Mouse (Mus musculus) midbrain, embryonic 11.5 days (tissue): ENCODE results near the gene Dpp4. TPM values are rescaled to one million over a fixed set of nuclear protein-coding genes. Genes with fewer than 3 reads are reported as not detected.

Experiments used
- ATAC-seq: fragments of 200-750 bp; cut with Nextera tagmentation; 2 replicates; pipeline ENCODE4 v1.8.0; 2017; ENCODE audit warnings: moderate TSS enrichment, moderate library complexity; ENCODE audit not compliant: low FRiP score
- DNase-seq: peaks from one replicate; pipeline ENCODE4 v3.0.0; 2015; ENCODE audit warnings: low spot score; ENCODE audit errors: missing footprints
- H3K27ac ChIP-seq: fragments of 300-500 bp; sonication (generic); 2 replicates; pipeline ENCODE4 v1.5.1; 2014; ENCODE audit warnings: low read depth, low read length
- H3K27me3 ChIP-seq: fragments of 300-500 bp; sonication (generic); 2 replicates; pipeline ENCODE4 v1.6.1; 2014; ENCODE audit warnings: mild to moderate bottlenecking, low read length, moderate library complexity, mixed read lengths; ENCODE audit not compliant: control insufficient read depth, insufficient read depth
- H3K36me3 ChIP-seq: fragments of 300-500 bp; sonication (generic); 2 replicates; pipeline ENCODE4 v1.6.1; 2014; ENCODE audit warnings: mild to moderate bottlenecking, low read length, moderate library complexity, mixed read lengths; ENCODE audit not compliant: control insufficient read depth, insufficient read depth
- H3K4me1 ChIP-seq: fragments of 300-500 bp; sonication (generic); 2 replicates; pipeline ENCODE4 v1.6.1; 2014; ENCODE audit warnings: low read length; ENCODE audit not compliant: control insufficient read depth, insufficient read depth
- H3K4me2 ChIP-seq: fragments of 300-500 bp; sonication (generic); 2 replicates; pipeline ENCODE4 v1.6.1; 2014; ENCODE audit warnings: mild to moderate bottlenecking, moderate library complexity
- H3K4me3 ChIP-seq: fragments of 300-500 bp; sonication (generic); 2 replicates; pipeline ENCODE4 v1.5.1; 2014; ENCODE audit warnings: low read depth, low read length
- H3K9ac ChIP-seq: fragments of 300-500 bp; sonication (generic); 2 replicates; pipeline ENCODE4 v1.6.1; 2014; ENCODE audit warnings: low read length
- H3K9me3 ChIP-seq: fragments of 300-500 bp; sonication (generic); 2 replicates; pipeline ENCODE4 v1.6.1; 2016; ENCODE audit warnings: low read length; ENCODE audit not compliant: control insufficient read depth
- WGBS: fragments of 180-500 bp; shearing (Covaris S2); extraction: QIAGEN DNeasy Blood & Tissue Kit; methylation state at CpG from one replicate; pipeline ENCODE4 v1.1.7; 2014; 5-methylcytosine and 5-hydroxymethylcytosine counted together
- polyA plus RNA-seq: library from polyadenylated mRNA; unstranded; fragments of >200 nt; fragmentation: Nextera tagmentation; extraction: Ambion mirVana; gene quantifications from 2 replicates; pipeline ENCODE4 v1.2.1, GENCODE M21; 2014

Dpp4 gene
- polyA plus RNA-seq = 0.80 and 1.2 TPM in 2 replicates

- H3K27ac ChIP-seq = no peak within 1 kb of the TSS
- peaks cover 6% of the 10 kb centered on the region; the same call in 1 of the 2 replicates for H3K27me3 ChIP-seq
- no peaks in the 10 kb centered on the region for H3K36me3 ChIP-seq
- peak within 1 kb of the TSS; percentile 36 for H3K4me3 ChIP-seq
- ATAC-seq (peak; percentile 15; the same call in 1 of the 2 replicates), DNase-seq (no peak)
- peak within 1 kb of the TSS; percentile 76 for H3K4me2 ChIP-seq
- 50% methylated on average over 13 of the region's 13 CpGs for WGBS
- no peaks in the 10 kb centered on the region for H3K9me3 ChIP-seq
- peak within 1 kb of the TSS; percentile 44 for H3K9ac ChIP-seq
- no peaks in the 10 kb centered on the region for H3K4me1 ChIP-seq
Observed at GRCm38 (mm10) chr2:62412081-62412821, at the start of gene Dpp4. Gene Dpp4, minus strand, starts transcription at chr2:62412231.

DNA sequence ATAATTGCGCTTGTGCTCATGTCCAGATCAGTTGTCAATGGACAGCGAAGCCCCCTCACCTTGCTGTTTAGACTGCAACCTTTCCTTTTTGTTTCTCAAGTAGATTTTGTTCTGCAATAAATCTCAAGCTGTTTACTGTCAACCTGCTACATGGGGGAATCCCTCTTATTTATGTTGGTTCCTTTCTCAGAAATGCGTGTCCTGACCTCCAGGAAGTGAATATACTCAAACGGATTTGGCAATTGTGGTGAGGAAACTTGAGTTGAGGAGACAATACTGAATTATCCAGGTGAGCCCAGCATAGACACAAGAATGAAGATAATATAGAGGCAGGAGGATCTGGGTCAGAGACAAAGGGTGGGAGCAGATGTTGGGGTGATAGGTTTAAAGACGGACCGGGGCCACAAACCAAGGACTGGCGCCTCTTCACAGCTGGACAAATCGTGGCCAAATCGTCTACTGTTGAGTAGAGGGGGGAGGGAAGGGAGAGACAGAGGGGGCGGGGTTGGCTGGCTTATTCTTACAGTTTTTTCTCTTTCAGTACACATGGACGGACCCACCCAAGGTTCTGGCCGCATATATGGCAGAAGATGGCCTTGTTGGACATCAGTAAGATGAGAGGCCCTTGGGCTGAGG is 48.9 kb upstream of the Dpp4 start:
- Histone ChIP-seq H3K4me2 (no peak overlapping the region), H3K9ac (no peak overlapping the region), H3K36me3 (no peaks in the 10 kb centered on the region), H3K9me3 (no peaks in the 10 kb centered on the region), H3K27me3 (no peaks in the 10 kb centered on the region), H3K4me3 (no peak overlapping the region), H3K27ac (no peak overlapping the region), H3K4me1 (no peaks in the 10 kb centered on the region)
- WGBS = 90% methylated on average over 12 of the region's 12 CpGs
- DNase-seq (no peak), ATAC-seq (no peak)

- no peak for DNase-seq
- H3K27ac ChIP-seq = no peak overlapping the region
- H3K4me3 ChIP-seq = no peak overlapping the region
- no peaks in the 10 kb centered on the region for H3K9me3 ChIP-seq
- H3K36me3 ChIP-seq = no peaks in the 10 kb centered on the region
- H3K9ac ChIP-seq = no peak overlapping the region
- H3K4me1 ChIP-seq = no peaks in the 10 kb centered on the region
- ATAC-seq = no peak
- WGBS = 92% methylated on average over 7 of the region's 7 CpGs
- no peaks in the 10 kb centered on the region for H3K27me3 ChIP-seq
- no peak overlapping the region for H3K4me2 ChIP-seq
Observed at GRCm38 (mm10) chr2:62460231-62460710, 48.2 kb upstream of the Dpp4 start.

DNA sequence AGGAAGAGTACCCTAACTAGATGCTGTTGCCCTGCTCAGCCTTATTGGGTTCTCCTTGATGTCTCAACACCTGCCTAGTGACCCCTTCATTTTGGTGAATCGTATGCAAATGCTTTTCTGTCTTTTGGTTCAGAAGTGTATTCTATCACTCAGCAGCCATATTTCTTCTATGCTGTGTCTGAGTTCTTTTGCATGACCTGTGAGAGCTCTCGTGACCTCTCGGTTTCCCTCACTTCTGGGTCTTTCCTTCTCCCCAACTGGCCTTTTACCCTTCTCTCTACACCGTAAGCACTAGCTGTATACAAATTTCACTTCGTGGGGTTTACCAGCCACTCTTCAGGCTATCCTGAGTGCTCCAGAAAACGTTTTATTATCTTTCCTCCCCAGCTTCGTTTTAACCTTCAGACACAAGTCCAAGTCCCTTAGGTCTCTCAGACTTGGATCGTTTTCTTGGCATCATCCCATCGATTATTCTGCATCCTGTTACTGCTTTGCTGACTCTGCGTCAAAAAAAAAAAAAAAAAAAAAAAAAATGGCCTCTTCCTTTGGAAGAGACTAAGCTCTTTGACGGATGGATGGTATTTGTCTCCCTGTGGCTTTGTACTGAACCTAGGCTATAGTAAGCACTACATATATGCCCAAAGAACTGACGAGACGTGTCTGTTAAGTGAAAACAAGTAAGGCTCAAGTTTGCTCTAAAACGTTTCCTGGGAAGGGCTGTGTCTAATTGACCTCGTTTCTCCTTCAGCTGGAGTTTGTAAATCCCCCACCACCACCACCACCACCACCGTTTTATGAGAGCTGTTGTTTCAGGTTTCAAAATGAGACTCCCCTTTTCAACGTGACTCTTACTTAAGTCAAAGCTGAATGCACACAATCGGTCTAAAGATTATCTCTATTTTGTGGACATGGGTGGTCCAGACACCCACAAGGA is 47.5 kb upstream of the Dpp4 start:
- WGBS = 77% methylated on average over 18 of the region's 18 CpGs
- Histone ChIP-seq H3K4me3 (no peak overlapping the region), H3K36me3 (no peaks in the 10 kb centered on the region), H3K4me1 (no peaks in the 10 kb centered on the region), H3K27ac (no peak overlapping the region), H3K4me2 (no peak overlapping the region), H3K27me3 (no peaks in the 10 kb centered on the region), H3K9ac (no peak overlapping the region), H3K9me3 (no peaks in the 10 kb centered on the region)
- DNase-seq (no peak), ATAC-seq (no peak)

DNA sequence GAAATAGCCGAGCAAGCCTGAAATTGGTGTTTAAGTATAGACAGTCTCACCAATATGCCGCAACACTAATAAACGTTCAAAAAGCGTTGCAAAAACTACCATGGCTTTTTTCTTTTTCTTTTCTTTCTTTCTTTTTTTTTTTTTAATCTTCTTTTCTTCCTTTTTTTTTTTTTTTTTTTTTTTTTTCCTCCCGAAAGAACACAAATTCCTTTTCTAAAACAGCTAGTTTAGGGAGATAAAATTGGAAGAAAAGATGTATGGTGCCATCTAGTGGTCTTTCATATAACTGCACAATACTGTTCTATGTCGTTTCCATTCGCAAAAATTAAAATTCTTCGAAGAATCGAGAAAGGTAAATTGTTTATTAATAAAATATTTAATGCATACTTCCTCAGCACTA is 46.0 kb upstream of the Dpp4 start:
- no peak overlapping the region for H3K9ac ChIP-seq
- H3K4me1 ChIP-seq = no peaks in the 10 kb centered on the region
- no peak overlapping the region for H3K4me3 ChIP-seq
- H3K27ac ChIP-seq = no peak overlapping the region
- DNase-seq = no peak
- peak; percentile 12; the same call in 1 of the 2 replicates for ATAC-seq
- H3K27me3 ChIP-seq = no peaks in the 10 kb centered on the region
- no peak overlapping the region for H3K4me2 ChIP-seq
- H3K9me3 ChIP-seq = no peaks in the 10 kb centered on the region
- WGBS = 43% methylated on average over 9 of the region's 9 CpGs
- no peaks in the 10 kb centered on the region for H3K36me3 ChIP-seq

- H3K4me2 ChIP-seq = no peak overlapping the region
- no peaks in the 10 kb centered on the region for H3K27me3 ChIP-seq
- H3K27ac ChIP-seq = no peak overlapping the region
- no peak for ATAC-seq
- no peak overlapping the region for H3K4me3 ChIP-seq
- no peaks in the 10 kb centered on the region for H3K4me1 ChIP-seq
- WGBS = 88% methylated on average over 11 of the region's 11 CpGs
- H3K36me3 ChIP-seq = no peaks in the 10 kb centered on the region
- H3K9me3 ChIP-seq = no peaks in the 10 kb centered on the region
- DNase-seq = no peak
- H3K9ac ChIP-seq = no peak overlapping the region
Observed at GRCm38 (mm10) chr2:62454991-62455390, 43.0 kb upstream of the Dpp4 start.

DNA sequence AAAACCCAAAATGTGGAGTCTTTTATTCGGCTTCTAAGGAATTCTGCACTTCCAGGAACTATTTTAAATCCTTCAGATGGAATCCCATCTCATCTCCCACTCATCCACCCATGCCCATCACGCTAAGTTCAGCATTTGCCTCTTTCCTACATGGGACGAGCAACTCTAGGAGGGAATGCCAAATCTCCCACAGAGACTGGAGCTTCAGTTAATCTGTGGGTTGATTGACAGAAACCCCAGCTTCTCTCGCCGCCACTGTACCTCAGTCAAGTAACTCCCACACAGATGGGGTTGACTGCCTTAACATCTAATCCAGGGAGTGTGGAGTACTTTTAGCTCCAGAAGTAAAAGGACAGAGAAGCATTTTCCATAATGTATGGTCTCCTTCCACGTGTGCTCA is 42.0 kb upstream of the Dpp4 start:
- Histone ChIP-seq H3K9ac (no peak overlapping the region), H3K27me3 (no peaks in the 10 kb centered on the region), H3K4me3 (no peak overlapping the region), H3K4me2 (no peak overlapping the region), H3K9me3 (no peaks in the 10 kb centered on the region), H3K4me1 (no peaks in the 10 kb centered on the region), H3K36me3 (no peaks in the 10 kb centered on the region), H3K27ac (no peak overlapping the region)
- DNase-seq (no peak), ATAC-seq (no peak)
- WGBS = 76% methylated on average over 6 of the region's 6 CpGs

GRCm38 (mm10) chr2:62450364-62450763 is 38.3 kb upstream of the Dpp4 start:
- WGBS = 89% methylated on average over 6 of the region's 6 CpGs
- DNase-seq (no peak), ATAC-seq (no peak)
- Histone ChIP-seq H3K4me2 (no peak overlapping the region), H3K36me3 (no peaks in the 10 kb centered on the region), H3K9ac (no peak overlapping the region), H3K4me3 (no peak overlapping the region), H3K27ac (no peak overlapping the region), H3K4me1 (no peaks in the 10 kb centered on the region), H3K9me3 (no peaks in the 10 kb centered on the region), H3K27me3 (no peaks in the 10 kb centered on the region)
